Mouse (Mus musculus) heart, embryonic 16.5 days (tissue): ENCODE data around the gene Ipo13. TPM values are rescaled to one million over a fixed set of nuclear protein-coding genes. Genes with fewer than 3 reads are reported as not detected.

Experiments used
- ATAC-seq: fragments of 200-750 bp; cut with Nextera tagmentation; replicated peaks from 2 replicates; pipeline ENCODE4 v1.8.0; 2017; ENCODE audit warnings: moderate number of reproducible peaks; ENCODE audit not compliant: insufficient read depth, low FRiP score; ENCODE audit errors: extremely low read depth
- H3K27ac ChIP-seq: fragments of 300-500 bp; sonication (generic); 2 replicates; pipeline ENCODE4 v1.5.1; 2014; ENCODE audit warnings: mild to moderate bottlenecking, low read length, control low read depth, moderate library complexity
- H3K27me3 ChIP-seq: fragments of 300-500 bp; sonication (generic); 2 replicates; pipeline ENCODE4 v1.6.1; 2014; ENCODE audit warnings: low read length, mixed read lengths; ENCODE audit not compliant: control insufficient read depth, insufficient read depth
- H3K36me3 ChIP-seq: fragments of 300-500 bp; sonication (generic); 2 replicates; pipeline ENCODE4 v1.6.1; 2014; ENCODE audit not compliant: control insufficient read depth, insufficient read depth
- H3K4me1 ChIP-seq: fragments of 300-500 bp; sonication (generic); 2 replicates; pipeline ENCODE4 v1.6.1; 2014; ENCODE audit warnings: low read length, mixed read lengths; ENCODE audit not compliant: control insufficient read depth, insufficient read depth
- H3K4me2 ChIP-seq: fragments of 300-500 bp; sonication (generic); 2 replicates; pipeline ENCODE4 v1.6.1; 2014; ENCODE audit warnings: low read depth, mild to moderate bottlenecking, control low read depth, low read length
- H3K4me3 ChIP-seq: fragments of 300-500 bp; sonication (generic); 2 replicates; pipeline ENCODE4 v1.5.1; 2014; ENCODE audit warnings: mild to moderate bottlenecking, control low read depth, low read length
- H3K9ac ChIP-seq: fragments of 300-500 bp; sonication (generic); 2 replicates; pipeline ENCODE4 v1.6.1; 2014; ENCODE audit warnings: low read length, control low read depth
- H3K9me3 ChIP-seq: fragments of 300-500 bp; sonication (generic); replicated peaks from 2 replicates; pipeline ENCODE4 v1.6.1; 2016; ENCODE audit warnings: low read length; ENCODE audit not compliant: control insufficient read depth
- WGBS: fragments of 180-500 bp; shearing (Covaris S2); extraction: QIAGEN DNeasy Blood & Tissue Kit; methylation state at CpG from one replicate; pipeline ENCODE4 v1.1.7; 2014; 5-methylcytosine and 5-hydroxymethylcytosine counted together
- polyA plus RNA-seq: library from polyadenylated mRNA; unstranded; fragments of >200 nt; fragmentation: Nextera tagmentation; extraction: Ambion mirVana; gene quantifications from 2 replicates; pipeline ENCODE4 v1.2.1, GENCODE M21; 2015

Ipo13 gene
- polyA plus RNA-seq, 1 experiment from 2014 or later: 43.7 TPM

DNA sequence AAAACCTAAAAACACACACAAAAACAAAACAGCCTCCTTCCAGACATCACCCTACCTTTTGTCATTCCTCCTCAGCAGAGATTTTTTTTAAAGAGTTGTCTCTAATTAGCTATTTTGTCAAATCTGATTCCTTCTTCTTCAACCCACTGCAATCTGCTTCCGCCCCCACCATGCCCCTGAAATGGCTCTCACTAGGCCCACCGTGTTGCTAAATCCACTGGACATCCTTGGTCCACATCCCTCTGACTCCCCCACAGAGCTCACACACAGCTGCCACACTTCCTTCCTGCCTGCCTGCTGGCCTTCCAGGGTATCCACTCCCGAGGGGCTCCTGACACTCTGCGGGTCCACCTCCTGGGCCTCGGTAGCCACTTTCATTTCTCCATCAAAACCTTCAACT is 36.1 kb downstream of the Ipo13 start:
- peaks cover 10% of the 10 kb centered on the region for H3K4me1 ChIP-seq
- H3K9me3 ChIP-seq: no peaks in the 10 kb centered on the region
- no peaks in the 10 kb centered on the region for H3K27me3 ChIP-seq
- H3K4me2 ChIP-seq: no peak overlapping the region
- H3K27ac ChIP-seq: no peak overlapping the region
- peaks cover 4% of the 10 kb centered on the region; the same call in 1 of the 2 replicates for H3K36me3 ChIP-seq
- 58% methylated on average over 5 of the region's 5 CpGs for WGBS
- H3K9ac ChIP-seq: no peak overlapping the region
- H3K4me3 ChIP-seq: no peak overlapping the region
- no peak for ATAC-seq

DNA sequence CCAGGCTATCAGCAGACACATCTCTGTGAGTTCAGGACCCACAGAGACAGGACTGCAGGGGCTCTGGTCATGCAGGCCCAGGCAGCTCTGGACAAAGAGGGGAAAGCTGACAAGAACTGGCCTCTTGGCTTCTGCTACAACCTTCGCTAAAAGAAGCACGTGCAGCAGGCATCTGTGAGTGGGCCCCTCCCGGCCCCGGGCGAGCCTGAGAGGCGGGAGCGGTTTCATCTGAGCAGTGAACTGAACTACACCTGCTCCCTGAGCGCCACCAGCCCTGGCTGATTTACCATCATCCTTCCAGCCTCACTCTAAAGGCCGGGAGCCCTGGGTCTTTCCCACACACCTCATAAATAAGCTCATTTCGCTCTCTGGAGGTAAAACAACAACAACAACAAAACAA is 36.5 kb downstream of the Ipo13 start:
- Histone ChIP-seq H3K36me3 (peaks cover 4% of the 10 kb centered on the region; the same call in 1 of the 2 replicates), H3K4me1 (peaks cover 8% of the 10 kb centered on the region), H3K9ac (no peak overlapping the region), H3K4me3 (no peak overlapping the region), H3K9me3 (no peaks in the 10 kb centered on the region), H3K4me2 (no peak overlapping the region), H3K27me3 (no peaks in the 10 kb centered on the region), H3K27ac (no peak overlapping the region)
- ATAC-seq: no peak
- WGBS: 43% methylated on average over 10 of the region's 10 CpGs

DNA sequence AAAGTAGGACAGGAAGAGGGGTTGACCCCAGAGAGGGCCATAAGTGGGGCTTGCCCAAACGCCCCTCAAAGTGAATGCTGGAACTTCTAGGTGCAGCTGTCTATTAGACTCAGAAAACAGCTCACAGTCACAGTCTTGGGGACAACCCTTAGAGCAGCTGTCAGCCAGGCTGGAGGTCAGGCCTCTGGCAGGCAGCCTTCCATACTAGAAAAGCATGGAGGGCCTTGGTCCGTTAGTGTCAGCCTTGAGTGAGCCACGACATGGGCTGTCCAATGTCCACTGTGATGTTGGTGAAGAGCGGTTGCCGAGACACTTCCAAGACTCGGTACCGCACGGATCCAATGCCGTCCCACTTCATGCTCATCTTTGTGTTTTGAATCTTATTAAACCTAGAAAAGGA is 41.2 kb downstream of the Ipo13 start:
- Histone ChIP-seq H3K4me1 (peaks cover 6% of the 10 kb centered on the region; the same call in 1 of the 2 replicates), H3K9me3 (no peaks in the 10 kb centered on the region), H3K36me3 (peaks cover 4% of the 10 kb centered on the region; the same call in 1 of the 2 replicates), H3K4me2 (no peak overlapping the region), H3K27me3 (peaks cover 6% of the 10 kb centered on the region), H3K27ac (no peak overlapping the region), H3K4me3 (no peak overlapping the region), H3K9ac (no peak overlapping the region)
- 92% methylated on average over 9 of the region's 9 CpGs for WGBS
- ATAC-seq: no peak

DNA sequence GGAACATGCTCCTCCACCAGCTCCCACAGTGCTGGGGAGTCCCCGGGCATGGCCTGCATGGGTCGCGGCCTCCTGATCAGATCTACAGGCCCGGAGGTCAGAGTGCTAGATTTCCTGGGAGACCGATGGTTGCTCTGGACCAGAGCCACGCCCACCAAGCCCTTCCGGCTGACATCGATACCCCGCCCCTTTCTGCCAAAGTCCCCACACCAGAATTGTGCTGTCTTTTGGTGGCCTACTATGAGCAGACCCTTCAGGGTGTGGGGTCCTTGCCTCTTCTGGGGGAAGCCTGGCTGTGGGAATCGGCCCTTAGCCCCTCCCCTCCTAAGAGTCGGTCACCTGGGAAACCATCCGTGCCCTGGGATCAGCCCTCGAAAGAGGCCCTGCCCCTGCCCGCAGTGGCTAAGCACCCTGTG is 42.3 kb downstream of the Ipo13 start, which contains the start of gene Ccdc24:
TSS of gene Ccdc24 (minus strand) at position 87 of the 416 bp plus-strand sequence.
- 14% methylated on average over 14 of the region's 14 CpGs for WGBS
- peak within 1 kb of the TSS; percentile 68 for H3K4me2 ChIP-seq
- H3K27ac ChIP-seq: no peak within 1 kb of the TSS
- H3K4me1 ChIP-seq: peaks cover 5% of the 10 kb centered on the region
- H3K36me3 ChIP-seq: peaks cover 4% of the 10 kb centered on the region; the same call in 1 of the 2 replicates
- no peaks in the 10 kb centered on the region for H3K9me3 ChIP-seq
- ATAC-seq: no peak; the same call in 1 of the 2 replicates
- H3K4me3 ChIP-seq: peak within 1 kb of the TSS; percentile 31
- peak within 1 kb of the TSS; percentile 58 for H3K9ac ChIP-seq
- H3K27me3 ChIP-seq: peaks cover 9% of the 10 kb centered on the region

DNA sequence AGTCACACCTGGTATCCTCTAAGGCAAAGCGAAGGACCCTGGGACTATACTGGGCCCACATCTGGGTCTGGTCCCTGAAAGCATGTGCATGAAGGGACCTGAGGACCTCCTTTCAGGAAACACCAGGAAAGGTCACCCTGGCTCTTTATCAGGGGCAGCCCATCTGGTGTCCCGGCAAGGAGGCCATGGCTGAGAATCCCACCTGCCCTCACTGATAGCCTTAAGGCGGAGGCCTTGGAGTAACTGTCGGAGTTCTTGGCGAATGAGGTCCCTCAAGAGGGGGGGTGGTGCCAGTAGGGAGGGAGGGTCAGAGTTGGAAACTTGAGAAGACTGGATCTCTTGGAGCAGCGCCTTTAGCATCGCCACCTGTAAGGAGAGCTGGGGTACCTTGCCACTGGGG is 43.0 kb downstream of the Ipo13 start:
- Histone ChIP-seq H3K4me3 (no peak overlapping the region), H3K27me3 (peaks cover 13% of the 10 kb centered on the region), H3K4me1 (peaks cover 5% of the 10 kb centered on the region), H3K36me3 (peaks cover 4% of the 10 kb centered on the region; the same call in 1 of the 2 replicates), H3K27ac (no peak overlapping the region), H3K9ac (no peak overlapping the region), H3K4me2 (no peak overlapping the region), H3K9me3 (no peaks in the 10 kb centered on the region)
- no peak for ATAC-seq
- WGBS: 50% methylated on average over 7 of the region's 7 CpGs

DNA sequence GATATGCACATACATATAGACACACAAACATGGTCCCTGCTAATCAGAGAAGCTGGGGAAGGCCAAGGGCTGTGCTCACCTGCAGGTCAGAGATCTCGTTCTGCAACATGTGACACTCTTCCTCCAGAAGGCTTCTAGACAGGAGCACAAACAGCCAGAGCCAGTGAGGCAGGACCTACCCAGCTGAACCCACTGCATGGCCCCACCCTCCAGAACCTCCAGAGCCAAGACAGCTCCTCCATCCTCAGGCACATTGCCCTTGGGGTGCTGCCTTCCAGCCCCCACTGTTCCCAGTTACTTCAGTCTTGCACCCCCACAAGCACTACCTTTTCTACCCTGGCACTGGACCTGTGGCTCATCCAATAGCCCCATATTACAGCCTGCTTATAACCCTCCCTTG is 44.4 kb downstream of the Ipo13 start:
- no peak for ATAC-seq
- H3K27ac ChIP-seq: no peak overlapping the region
- no peaks in the 10 kb centered on the region for H3K36me3 ChIP-seq
- no peak overlapping the region for H3K4me2 ChIP-seq
- H3K27me3 ChIP-seq: peaks cover 15% of the 10 kb centered on the region
- no peaks in the 10 kb centered on the region for H3K9me3 ChIP-seq
- peaks cover 15% of the 10 kb centered on the region for H3K4me1 ChIP-seq
- H3K4me3 ChIP-seq: no peak overlapping the region
- 50% methylated on average over 1 of the region's 1 CpGs for WGBS
- H3K9ac ChIP-seq: no peak overlapping the region

DNA sequence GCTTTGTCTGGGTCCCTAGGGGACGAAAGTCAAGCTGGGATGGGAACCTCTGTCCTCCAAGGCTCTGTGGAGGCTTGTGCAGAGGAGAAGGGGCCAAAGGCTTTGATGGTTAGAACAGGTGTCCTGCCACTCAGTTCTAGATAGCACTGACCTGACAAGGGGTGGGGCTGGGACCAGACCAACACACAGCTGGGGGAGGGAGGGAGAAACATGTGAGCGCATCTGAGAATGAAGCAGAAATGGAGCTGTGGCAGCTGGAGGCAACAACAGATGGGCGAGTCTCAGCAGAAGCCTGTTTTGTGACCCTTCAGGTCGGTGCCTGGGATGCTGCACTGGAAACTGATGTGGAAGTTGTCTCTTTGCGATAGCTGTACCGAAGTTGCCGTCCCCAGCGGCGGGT is 45.5 kb downstream of the Ipo13 start:
- Histone ChIP-seq H3K36me3 (no peaks in the 10 kb centered on the region), H3K4me2 (no peak overlapping the region), H3K9ac (no peak overlapping the region), H3K4me3 (no peak overlapping the region), H3K27me3 (peaks cover 15% of the 10 kb centered on the region), H3K4me1 (peaks cover 15% of the 10 kb centered on the region), H3K9me3 (no peaks in the 10 kb centered on the region), H3K27ac (no peak overlapping the region)
- 71% methylated on average over 9 of the region's 9 CpGs for WGBS
- no peak for ATAC-seq

DNA sequence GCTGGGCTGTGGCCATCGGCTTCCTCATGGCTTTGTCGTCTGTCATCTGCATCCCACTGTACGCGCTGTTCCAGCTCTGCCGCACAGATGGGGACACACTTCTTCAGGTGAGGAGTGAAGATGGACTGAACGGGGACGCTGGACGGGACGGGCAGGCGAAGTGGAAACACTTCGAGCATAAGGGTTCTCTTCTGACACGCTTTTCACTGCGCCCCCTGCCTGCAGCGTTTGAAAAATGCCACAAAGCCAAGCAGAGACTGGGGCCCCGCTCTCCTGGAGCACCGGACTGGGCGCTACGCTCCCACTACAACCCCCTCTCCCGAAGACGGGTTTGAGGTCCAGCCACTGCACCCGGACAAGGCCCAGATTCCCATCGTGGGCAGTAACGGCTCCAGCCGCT is 47.0 kb downstream of the Ipo13 start:
- ATAC-seq: no peak
- no peak overlapping the region for H3K27ac ChIP-seq
- H3K9me3 ChIP-seq: no peaks in the 10 kb centered on the region
- peaks cover 14% of the 10 kb centered on the region for H3K4me1 ChIP-seq
- no peak overlapping the region for H3K9ac ChIP-seq
- peak overlapping the region; percentile 26; the same call in 1 of the 2 replicates for H3K4me2 ChIP-seq
- H3K36me3 ChIP-seq: no peaks in the 10 kb centered on the region
- 15% methylated on average over 24 of the region's 24 CpGs for WGBS
- peaks cover 15% of the 10 kb centered on the region for H3K27me3 ChIP-seq
- H3K4me3 ChIP-seq: no peak overlapping the region

DNA sequence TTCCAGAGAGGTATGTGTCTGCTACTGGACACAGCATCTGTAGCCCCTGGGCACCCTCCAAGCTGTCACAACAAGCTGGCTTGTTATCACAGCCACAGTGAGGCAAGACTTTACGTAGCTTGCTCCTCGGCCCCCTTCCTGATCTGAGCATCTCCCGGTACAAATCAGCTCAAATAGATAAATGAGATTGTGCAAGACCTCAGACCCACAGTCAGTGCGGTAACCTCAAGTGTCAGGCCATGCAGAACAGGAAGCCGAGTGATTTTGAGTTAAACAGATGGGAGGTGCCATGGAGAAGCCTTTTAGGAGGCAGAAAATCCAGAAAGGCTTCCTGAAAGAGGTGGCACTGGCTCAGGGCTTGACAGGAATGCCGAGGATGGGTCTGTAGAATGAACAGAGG is 47.8 kb downstream of the Ipo13 start:
- H3K4me3 ChIP-seq: no peak overlapping the region
- no peaks in the 10 kb centered on the region for H3K9me3 ChIP-seq
- H3K9ac ChIP-seq: no peak overlapping the region
- H3K36me3 ChIP-seq: no peaks in the 10 kb centered on the region
- H3K4me1 ChIP-seq: peaks cover 12% of the 10 kb centered on the region
- H3K4me2 ChIP-seq: no peak overlapping the region
- no peak overlapping the region for H3K27ac ChIP-seq
- 58% methylated on average over 6 of the region's 6 CpGs for WGBS
- H3K27me3 ChIP-seq: peaks cover 15% of the 10 kb centered on the region
- no peak for ATAC-seq
